Mouse (Mus musculus) embryonic facial prominence, embryonic 10.5 days (tissue): ENCODE data around the gene Tac2. TPM values are rescaled to one million over a fixed set of nuclear protein-coding genes. Genes with fewer than 3 reads are reported as not detected.
A peak's percentile ranks its signal among the peaks of the same experiment; 100 is the strongest.
"Not testable (repeated sequence)": the region's sequence is repeated elsewhere in the genome, so short reads cannot be mapped to it uniquely, and the experiment has no call there.

Experiments
- DNase-seq: peaks from one replicate; pipeline ENCODE4 v3.0.0-alpha.2; 2017; ENCODE audit warnings: low spot score
- H3K27ac ChIP-seq: fragments of 300-500 bp; sonication (generic); replicated peaks from 2 replicates; pipeline ENCODE4 v1.5.1; 2016; ENCODE audit warnings: mild to moderate bottlenecking
- H3K27me3 ChIP-seq: fragments of 300-500 bp; sonication (generic); replicated peaks from 2 replicates; pipeline ENCODE4 v1.6.1; 2016; ENCODE audit warnings: low read depth, mild to moderate bottlenecking; ENCODE audit not compliant: poor library complexity, severe bottlenecking
- H3K36me3 ChIP-seq: fragments of 300-500 bp; sonication (generic); replicated peaks from 2 replicates; pipeline ENCODE4 v1.6.1; 2016; ENCODE audit warnings: mild to moderate bottlenecking, moderate library complexity
- H3K4me1 ChIP-seq: fragments of 300-500 bp; sonication (generic); 2 replicates; pipeline ENCODE4 v1.6.1; 2016
- H3K4me3 ChIP-seq: fragments of 300-500 bp; sonication (generic); 2 replicates; pipeline ENCODE4 v1.5.1; 2016; ENCODE audit warnings: mild to moderate bottlenecking, moderate library complexity
- H3K9me3 ChIP-seq: fragments of 300-500 bp; sonication (generic); 2 replicates; pipeline ENCODE4 v1.6.1; 2016; ENCODE audit warnings: mild to moderate bottlenecking
- WGBS: fragments of 180-500 bp; shearing (Covaris S2); methylation state at CpG from one replicate; pipeline ENCODE4 v1.1.7; 2016; 5-methylcytosine and 5-hydroxymethylcytosine counted together
- polyA plus RNA-seq: library from polyadenylated mRNA; unstranded; fragments of >200 nt; fragmentation: Nextera tagmentation; extraction: Ambion mirVana; gene quantifications from 2 replicates; pipeline ENCODE4 v1.2.1, GENCODE M21; 2016

The Tac2 gene
- polyA plus RNA-seq, 1 experiment from 2014 or later: 1.5 TPM

- H3K36me3 ChIP-seq: peaks cover 41% of the 10 kb centered on the region
- peaks cover 25% of the 10 kb centered on the region for H3K4me1 ChIP-seq
- no peak for DNase-seq
- no peaks in the 10 kb centered on the region for H3K9me3 ChIP-seq
- peak overlapping the region; percentile 39 for H3K4me3 ChIP-seq
- H3K27me3 ChIP-seq: 0 out of 2 replicates have a peak, but pooled peaks cover 4% of the 10 kb centered on the region
- no peak overlapping the region for H3K27ac ChIP-seq
- WGBS: 48% methylated on average over 24 of the region's 24 CpGs
Observed at GRCm38 (mm10) chr10:127750136-127750777, 26.0 kb downstream of the Tac2 start.

- DNase-seq: no peak
- Histone ChIP-seq H3K36me3 (peaks cover 28% of the 10 kb centered on the region), H3K4me1 (peaks cover 31% of the 10 kb centered on the region), H3K27me3 (0 out of 2 replicates have a peak, but pooled peaks cover 4% of the 10 kb centered on the region), H3K27ac (no peak within 1 kb of the TSS), H3K9me3 (no peaks in the 10 kb centered on the region), H3K4me3 (0 out of 2 replicates have a peak within 1 kb of the TSS, but pooled peaks have one; percentile 39)
- 45% methylated on average over 8 of the region's 8 CpGs for WGBS
Observed at GRCm38 (mm10) chr10:127751548-127751947, 27.3 kb downstream of the Tac2 start, which contains the start of gene Gpr182. TSS of gene Gpr182 (minus strand) at chr10:127751732.

GRCm38 (mm10) chr10:127754566-127755166 is 30.4 kb downstream of the Tac2 start:
- DNase-seq: no peak
- WGBS: 81% methylated on average over 6 of the region's 6 CpGs

GRCm38 (mm10) chr10:127755246-127755645 is 31.0 kb downstream of the Tac2 start:
- no peak for DNase-seq
- Histone ChIP-seq H3K4me1 (peaks cover 12% of the 10 kb centered on the region), H3K27ac (no peak overlapping the region), H3K4me3 (no peak overlapping the region), H3K36me3 (peaks cover 2% of the 10 kb centered on the region; the same call in 1 of the 2 replicates), H3K9me3 (no peaks in the 10 kb centered on the region), H3K27me3 (no peaks in the 10 kb centered on the region)
- WGBS: 81% methylated on average over 3 of the region's 3 CpGs

More at GRCm38 (mm10) chr10:127754566-127755166, 30.4 kb downstream of the Tac2 start:
- Histone ChIP-seq H3K36me3 (peaks cover 3% of the 10 kb centered on the region), H3K27me3 (0 out of 2 replicates have a peak, but pooled peaks cover 3% of the 10 kb centered on the region), H3K9me3 (no peaks in the 10 kb centered on the region), H3K27ac (no peak overlapping the region), H3K4me1 (peaks cover 18% of the 10 kb centered on the region), H3K4me3 (no peak overlapping the region)

GRCm38 (mm10) chr10:127755770-127756468 is 31.6 kb downstream of the Tac2 start:
- no peaks in the 10 kb centered on the region for H3K9me3 ChIP-seq
- no peak for DNase-seq
- H3K36me3 ChIP-seq: no peaks in the 10 kb centered on the region
- 50% methylated on average over 18 of the region's 18 CpGs for WGBS
- peak overlapping the region; percentile 32 for H3K4me3 ChIP-seq
- 0 out of 2 replicates have a peak overlapping the region, but pooled peaks have one; percentile 14 for H3K27ac ChIP-seq
- no peaks in the 10 kb centered on the region for H3K27me3 ChIP-seq
- H3K4me1 ChIP-seq: peaks cover 10% of the 10 kb centered on the region

- WGBS: 71% methylated on average over 9 of the region's 9 CpGs
- Histone ChIP-seq H3K9me3 (no peaks in the 10 kb centered on the region), H3K4me1 (peaks cover 6% of the 10 kb centered on the region; the same call in 1 of the 2 replicates), H3K36me3 (no peaks in the 10 kb centered on the region), H3K4me3 (no peak within 1 kb of the TSS), H3K27ac (no peak within 1 kb of the TSS), H3K27me3 (no peaks in the 10 kb centered on the region)
- no peak for DNase-seq
Observed at GRCm38 (mm10) chr10:127759181-127760110, 35.2 kb downstream of the Tac2 start, which contains the start of the genes Rdh1 and Rdh16f1. TSS of gene Rdh1 (plus strand) at chr10:127759721. TSS of gene Rdh16f1 (plus strand) at chr10:127759787.

- not testable (repeated sequence) for H3K27me3 ChIP-seq, H3K36me3 ChIP-seq, H3K9me3 ChIP-seq, H3K4me1 ChIP-seq, H3K27ac ChIP-seq, DNase-seq, H3K4me3 ChIP-seq
- WGBS: 89% methylated on average over 10 of the region's 10 CpGs
Observed at GRCm38 (mm10) chr10:127762926-127763325, 38.6 kb downstream of the Tac2 start.

GRCm38 (mm10) chr10:127763914-127764680 is 39.8 kb downstream of the Tac2 start:
- 70% methylated on average over 12 of the region's 12 CpGs for WGBS
- Histone ChIP-seq H3K4me1 (no peaks in the 10 kb centered on the region), H3K27me3 (no peaks in the 10 kb centered on the region), H3K36me3 (no peaks in the 10 kb centered on the region), H3K9me3 (no peaks in the 10 kb centered on the region), H3K27ac (no peak overlapping the region), H3K4me3 (no peak overlapping the region)
- no peak for DNase-seq

GRCm38 (mm10) chr10:127766564-127766963 is 42.3 kb downstream of the Tac2 start:
- no peak for DNase-seq
- no peaks in the 10 kb centered on the region for H3K27me3 ChIP-seq
- H3K27ac ChIP-seq: no peak overlapping the region
- H3K4me3 ChIP-seq: no peak overlapping the region
- H3K9me3 ChIP-seq: no peaks in the 10 kb centered on the region
- H3K4me1 ChIP-seq: no peaks in the 10 kb centered on the region
- H3K36me3 ChIP-seq: no peaks in the 10 kb centered on the region
- WGBS: 82% methylated on average over 1 of the region's 1 CpGs

GRCm38 (mm10) chr10:127776011-127776410 is 51.7 kb downstream of the Tac2 start, which contains the start of gene Rdh9:
TSS of gene Rdh9 (plus strand) at chr10:127776386.
- no peaks in the 10 kb centered on the region for H3K27me3 ChIP-seq
- no peak within 1 kb of the TSS for H3K4me3 ChIP-seq
- WGBS: 82% methylated on average over 2 of the region's 2 CpGs
- DNase-seq: no peak
- no peaks in the 10 kb centered on the region for H3K9me3 ChIP-seq
- H3K27ac ChIP-seq: no peak within 1 kb of the TSS
- no peaks in the 10 kb centered on the region for H3K36me3 ChIP-seq
- no peaks in the 10 kb centered on the region for H3K4me1 ChIP-seq
